Mouse (Mus musculus): ENCODE measurements around the gene Prdm16.

DNA sequence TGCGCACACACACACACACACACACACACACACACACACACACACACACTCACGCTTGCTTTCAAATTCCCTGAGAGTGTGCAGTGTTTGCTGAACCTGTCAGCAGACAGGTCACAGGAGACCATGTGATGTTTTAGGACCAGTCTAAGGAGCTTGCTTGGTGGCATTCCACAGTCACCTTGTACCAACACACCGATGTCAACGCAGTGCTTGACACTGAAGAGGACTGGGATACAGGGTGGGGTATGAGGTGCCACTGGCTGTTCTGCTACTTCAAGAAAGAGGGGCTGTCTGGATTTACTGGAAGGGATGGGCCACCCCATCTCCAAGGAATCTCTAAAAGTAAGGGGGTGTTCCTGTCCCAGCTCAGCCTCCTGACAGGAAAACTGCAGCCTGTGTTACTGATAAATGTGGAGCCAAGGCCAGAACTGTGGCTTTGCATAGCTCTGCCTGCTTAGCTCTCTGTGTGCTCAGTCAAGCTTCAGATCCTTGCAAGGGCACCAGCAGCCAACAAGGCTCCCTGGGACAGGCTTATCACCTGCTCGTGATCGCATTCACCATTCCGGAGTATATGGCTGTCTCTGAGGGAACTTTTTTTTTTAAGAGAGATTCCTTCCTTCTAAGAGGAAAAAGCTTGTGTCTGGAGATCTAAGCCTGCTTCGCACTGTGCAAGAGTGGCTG, 157.6 kb downstream of the Prdm16 start:
- TF ChIP-seq POLR2A (IDR thresholded peaks at IDR 0.05; ENCODE audit: borderline replicate concordance, insufficient read depth, low read length) (no peak), CTCF (IDR thresholded peaks at IDR 0.05; ENCODE audit: borderline replicate concordance, insufficient read depth, low read depth, low read length) (no peak)

All from cerebellum, adult 2 months (tissue).